Mouse (Mus musculus) intestine, embryonic 15.5 days (tissue): Measurements from ENCODE around the gene Runx2. TPM values are rescaled to one million over a fixed set of nuclear protein-coding genes. Genes with fewer than 3 reads are reported as not detected.

Experiments
- ATAC-seq: fragments of 200-750 bp; cut with Nextera tagmentation; 2 replicates; pipeline ENCODE4 v1.8.0; 2017; ENCODE audit warnings: moderate TSS enrichment, moderate library complexity
- H3K27ac ChIP-seq: fragments of 300-500 bp; sonication (generic); 2 replicates; pipeline ENCODE4 v1.5.1; 2015; ENCODE audit warnings: mild to moderate bottlenecking, inconsistent platforms
- H3K27me3 ChIP-seq: fragments of 300-500 bp; sonication (generic); replicated peaks from 2 replicates; pipeline ENCODE4 v1.6.1; 2015; ENCODE audit warnings: inconsistent platforms
- H3K36me3 ChIP-seq: fragments of 300-500 bp; sonication (generic); 2 replicates; pipeline ENCODE4 v1.6.1; 2015; ENCODE audit warnings: inconsistent platforms
- H3K4me1 ChIP-seq: fragments of 300-500 bp; sonication (generic); replicated peaks from 2 replicates; pipeline ENCODE4 v1.6.1; 2015; ENCODE audit warnings: inconsistent platforms
- H3K4me2 ChIP-seq: fragments of 300-500 bp; sonication (generic); replicated peaks from 2 replicates; pipeline ENCODE4 v1.6.1; 2015; ENCODE audit warnings: mild to moderate bottlenecking, inconsistent platforms
- H3K4me3 ChIP-seq: fragments of 300-500 bp; sonication (generic); replicated peaks from 2 replicates; pipeline ENCODE4 v1.5.1; 2015; ENCODE audit warnings: inconsistent platforms
- H3K9ac ChIP-seq: fragments of 300-500 bp; sonication (generic); 2 replicates; pipeline ENCODE4 v1.6.1; 2015; ENCODE audit warnings: inconsistent platforms
- H3K9me3 ChIP-seq: fragments of 300-500 bp; sonication (generic); 2 replicates; pipeline ENCODE4 v1.6.1; 2016; ENCODE audit warnings: inconsistent platforms
- WGBS: fragments of 180-500 bp; shearing (Covaris S2); methylation state at CpG from one replicate; pipeline ENCODE4 v1.1.7; 2015; 5-methylcytosine and 5-hydroxymethylcytosine counted together
- polyA plus RNA-seq: library from polyadenylated mRNA; unstranded; fragments of >200 nt; fragmentation: Nextera tagmentation; extraction: Ambion mirVana; gene quantifications from 2 replicates; pipeline ENCODE4 v1.2.1, GENCODE M21; 2015

The Runx2 gene
- polyA plus RNA-seq, 1 experiment from 2014 or later, result 1.2 TPM

DNA sequence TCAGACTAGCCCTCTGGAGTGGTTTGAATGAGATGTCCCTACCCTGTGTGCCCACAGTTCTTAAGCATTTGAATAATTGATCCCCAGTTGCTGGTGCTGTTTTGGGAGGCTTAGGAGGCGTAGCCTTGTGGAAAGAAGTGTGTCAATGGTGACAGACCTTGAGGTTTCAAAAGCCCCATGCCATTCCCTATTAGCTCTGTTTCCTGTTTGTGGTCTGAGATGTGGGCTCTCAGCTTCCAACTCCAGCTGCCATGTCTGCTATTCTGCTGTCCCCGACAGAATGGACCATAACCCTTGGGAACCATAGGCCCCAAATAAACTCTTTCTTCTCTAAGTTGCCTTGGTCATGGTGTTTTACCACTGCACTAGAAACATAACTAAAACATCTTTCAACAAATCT, 194.1 kb downstream of the Runx2 start:
- Histone ChIP-seq H3K9me3 (no peaks in the 10 kb centered on the region), H3K4me1 (no peaks in the 10 kb centered on the region), H3K27me3 (no peaks in the 10 kb centered on the region), H3K4me3 (no peak overlapping the region), H3K27ac (no peak overlapping the region), H3K4me2 (no peak overlapping the region), H3K9ac (no peak overlapping the region), H3K36me3 (no peaks in the 10 kb centered on the region)
- WGBS, result 87% methylated on average over 2 of the region's 2 CpGs
- ATAC-seq, result no peak

DNA sequence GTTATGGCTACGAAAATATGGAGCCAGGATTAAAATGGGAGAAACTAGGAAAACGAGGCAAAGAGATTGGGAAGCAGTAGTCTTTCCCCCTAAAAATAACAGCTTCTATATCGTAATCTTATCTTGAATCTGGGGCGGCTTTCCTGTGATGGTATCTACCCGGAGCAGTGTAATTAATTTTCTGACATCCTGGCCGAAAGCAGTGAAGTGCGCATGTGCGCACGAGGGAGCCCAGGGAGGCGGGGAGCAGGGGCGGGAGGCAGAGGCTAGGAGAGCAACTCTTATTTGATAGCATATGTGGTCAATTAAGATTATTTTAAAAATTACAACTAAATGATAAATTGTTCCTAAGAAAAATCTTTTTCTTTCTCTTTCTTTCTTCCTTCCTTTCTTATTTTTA, 195.9 kb downstream of the Runx2 start:
- Histone ChIP-seq H3K4me3 (no peak overlapping the region), H3K9ac (no peak overlapping the region), H3K36me3 (no peaks in the 10 kb centered on the region), H3K9me3 (no peaks in the 10 kb centered on the region), H3K27me3 (no peaks in the 10 kb centered on the region), H3K4me2 (0 out of 2 replicates have a peak overlapping the region, but pooled peaks have one; percentile 14), H3K27ac (no peak overlapping the region), H3K4me1 (no peaks in the 10 kb centered on the region)
- 40% methylated on average over 11 of the region's 11 CpGs for WGBS
- no peak for ATAC-seq

DNA sequence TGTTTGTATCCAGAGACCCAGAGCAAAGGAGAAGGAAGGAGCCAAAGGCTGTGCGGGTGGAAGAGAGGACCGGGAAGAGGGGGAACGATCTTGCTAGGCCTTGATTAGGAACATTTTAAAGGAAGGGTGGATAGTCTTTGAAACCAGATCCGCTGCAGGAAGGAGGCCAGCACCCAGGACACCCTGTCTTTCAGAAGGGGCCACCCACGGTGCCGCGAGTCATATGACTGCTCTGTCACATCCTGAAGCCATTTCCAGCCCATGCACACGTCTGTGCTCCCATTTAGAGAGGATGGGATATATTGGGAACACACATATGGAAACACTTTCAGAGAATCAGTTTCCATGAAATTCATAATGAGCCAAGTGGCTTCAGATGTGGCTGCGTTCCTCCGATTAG, 196.4 kb downstream of the Runx2 start:
- Histone ChIP-seq H3K27ac (peak overlapping the region; percentile 51), H3K9ac (no peak overlapping the region), H3K4me1 (no peaks in the 10 kb centered on the region), H3K36me3 (no peaks in the 10 kb centered on the region), H3K27me3 (no peaks in the 10 kb centered on the region), H3K4me2 (no peak overlapping the region), H3K4me3 (no peak overlapping the region), H3K9me3 (no peaks in the 10 kb centered on the region)
- 46% methylated on average over 10 of the region's 10 CpGs for WGBS
- no peak for ATAC-seq

DNA sequence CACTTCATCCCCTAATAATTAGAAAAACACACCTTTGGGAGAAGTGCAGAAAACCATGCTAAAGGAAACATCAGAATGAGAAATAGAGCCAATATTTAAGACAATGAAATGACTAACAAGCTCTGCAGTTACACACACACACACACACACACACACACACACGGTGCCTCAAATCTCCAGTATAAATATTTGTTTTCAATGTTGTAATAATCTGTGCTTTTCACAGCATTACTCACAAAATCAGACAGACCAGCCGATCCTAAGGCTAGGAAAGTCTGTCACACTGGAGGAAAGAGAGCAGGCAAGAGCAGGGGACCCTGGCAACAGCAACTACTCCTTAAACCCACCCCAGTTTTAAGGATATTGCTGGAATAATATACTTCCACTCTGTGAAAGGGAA, 196.9 kb downstream of the Runx2 start:
- Histone ChIP-seq H3K4me2 (no peak overlapping the region), H3K4me1 (no peaks in the 10 kb centered on the region), H3K9ac (no peak overlapping the region), H3K36me3 (no peaks in the 10 kb centered on the region), H3K4me3 (no peak overlapping the region), H3K27me3 (no peaks in the 10 kb centered on the region), H3K9me3 (no peaks in the 10 kb centered on the region), H3K27ac (peak overlapping the region; percentile 51)
- WGBS, result 35% methylated on average over 2 of the region's 2 CpGs
- no peak for ATAC-seq

DNA sequence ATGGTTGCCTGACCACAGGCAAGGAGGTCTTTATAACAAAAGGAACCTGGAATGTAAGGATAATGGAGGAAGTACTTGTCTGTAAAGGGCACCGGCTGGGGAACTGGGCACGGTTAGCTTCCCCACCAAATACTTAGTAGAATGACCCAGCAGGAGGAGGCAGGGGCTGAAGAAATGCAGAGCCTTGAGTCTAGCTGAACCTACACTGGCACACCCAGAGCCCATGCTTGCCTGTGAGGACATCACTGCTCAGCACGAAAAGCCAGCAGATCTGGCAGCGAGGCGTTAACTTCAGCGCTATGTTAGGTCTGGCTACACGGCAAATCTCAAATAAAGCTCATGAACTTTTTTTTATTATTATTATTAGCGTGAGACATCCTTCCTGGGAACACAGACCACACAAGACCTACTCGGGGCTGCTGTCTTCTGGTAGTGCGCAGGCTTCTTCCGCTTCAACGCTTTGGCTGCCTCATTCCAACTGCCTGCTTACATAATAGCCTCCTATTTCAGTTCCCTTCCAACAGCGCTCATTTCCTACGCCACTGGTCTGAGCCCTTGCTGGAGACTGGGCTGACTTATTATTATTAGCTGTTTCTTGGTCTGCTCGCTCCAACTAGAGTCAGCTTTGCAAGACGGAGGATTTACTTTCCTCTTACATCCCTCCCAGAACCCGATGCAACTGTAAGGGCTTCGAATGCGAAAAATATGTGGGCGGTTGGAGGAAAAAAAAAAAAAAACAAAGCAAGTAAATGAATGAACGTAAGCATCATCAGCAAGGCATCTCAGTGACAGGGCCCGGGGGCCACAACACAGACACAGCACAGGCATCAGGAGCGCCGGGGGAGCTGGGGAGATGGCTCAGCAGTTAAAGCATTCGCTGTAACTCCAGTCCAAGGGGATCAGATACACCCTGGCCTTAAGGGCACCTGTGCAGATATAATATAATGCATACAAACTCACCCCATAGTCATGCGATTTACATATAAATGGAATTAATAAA, 200.6 kb downstream of the Runx2 start:
- no peak overlapping the region for H3K27ac ChIP-seq

DNA sequence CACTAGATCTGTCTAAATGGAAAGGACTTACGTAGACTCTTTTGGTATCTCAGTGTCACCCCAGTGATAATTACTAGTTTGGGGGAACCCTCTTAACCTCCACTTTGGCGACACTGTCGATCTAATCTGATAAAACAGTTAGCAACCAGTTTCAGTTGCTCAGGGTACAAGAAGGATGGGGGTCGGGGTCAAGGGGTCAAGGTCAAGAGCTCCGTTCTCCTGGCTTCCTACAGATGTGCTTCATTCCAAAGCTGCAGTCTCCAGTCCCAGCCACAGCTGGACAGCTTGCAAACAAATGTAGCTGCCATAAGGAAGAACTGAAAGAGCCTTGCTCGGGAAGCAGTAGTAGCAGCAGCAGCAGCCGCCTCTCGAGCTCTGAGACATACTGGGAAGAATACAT, 202.0 kb downstream of the Runx2 start:
- Histone ChIP-seq H3K4me2 (no peak overlapping the region), H3K4me1 (no peaks in the 10 kb centered on the region), H3K4me3 (no peak overlapping the region), H3K9ac (no peak overlapping the region), H3K36me3 (no peaks in the 10 kb centered on the region), H3K9me3 (no peaks in the 10 kb centered on the region), H3K27ac (no peak overlapping the region), H3K27me3 (no peaks in the 10 kb centered on the region)
- ATAC-seq, result no peak
- 47% methylated on average over 8 of the region's 8 CpGs for WGBS

More for the DNA sequence above, 200.6 kb downstream of the Runx2 start:
- no peak overlapping the region for H3K4me2 ChIP-seq
- no peaks in the 10 kb centered on the region for H3K9me3 ChIP-seq
- no peaks in the 10 kb centered on the region for H3K4me1 ChIP-seq
- H3K4me3 ChIP-seq, result no peak overlapping the region
- no peaks in the 10 kb centered on the region for H3K36me3 ChIP-seq
- no peak for ATAC-seq
- H3K9ac ChIP-seq, result no peak overlapping the region
- no peaks in the 10 kb centered on the region for H3K27me3 ChIP-seq
- 65% methylated on average over 26 of the region's 26 CpGs for WGBS

DNA sequence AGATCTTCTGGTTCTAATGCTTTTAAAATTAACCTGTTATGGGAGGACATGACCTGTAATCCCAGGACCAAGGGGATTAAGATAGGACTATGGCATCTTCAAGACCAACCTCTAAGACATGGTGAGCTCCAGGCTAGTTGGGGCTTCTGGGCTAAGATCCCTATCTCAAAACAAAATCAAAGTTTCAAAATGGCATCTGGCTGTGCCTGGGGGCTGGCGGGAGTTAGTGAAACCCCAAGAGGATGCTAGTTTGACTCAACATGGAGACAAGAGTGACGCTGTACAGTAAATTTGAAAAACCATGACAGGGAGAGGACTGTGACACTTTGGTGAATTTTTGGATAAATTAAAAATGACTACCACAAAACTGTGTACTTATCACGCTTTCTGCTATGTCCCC, 202.6 kb downstream of the Runx2 start:
- no peak overlapping the region for H3K27ac ChIP-seq
- H3K9ac ChIP-seq, result no peak overlapping the region
- no peak overlapping the region for H3K4me2 ChIP-seq
- no peak overlapping the region for H3K4me3 ChIP-seq
- H3K27me3 ChIP-seq, result no peaks in the 10 kb centered on the region
- H3K36me3 ChIP-seq, result no peaks in the 10 kb centered on the region
- H3K4me1 ChIP-seq, result no peaks in the 10 kb centered on the region
- ATAC-seq, result no peak
- 94% methylated on average over 3 of the region's 3 CpGs for WGBS
- H3K9me3 ChIP-seq, result no peaks in the 10 kb centered on the region

DNA sequence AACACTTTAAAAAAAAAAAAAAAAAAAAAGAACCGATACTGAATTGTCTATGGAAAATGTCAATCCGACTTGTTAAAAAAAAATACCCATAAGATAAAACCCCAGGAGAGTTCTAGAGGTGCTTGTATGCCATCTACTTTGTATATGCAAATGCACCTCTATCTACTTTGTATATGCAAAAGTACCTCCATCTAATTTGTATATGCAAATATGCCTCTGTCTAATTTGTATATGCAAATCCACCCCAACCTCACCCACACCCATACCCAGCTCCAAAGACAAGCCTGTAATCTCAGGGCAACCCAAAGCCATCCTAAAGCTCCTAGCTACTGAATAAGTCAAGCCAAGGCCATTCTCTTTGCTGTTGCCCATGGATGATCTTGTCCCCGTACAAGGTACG, 203.1 kb downstream of the Runx2 start:
- Histone ChIP-seq H3K36me3 (no peaks in the 10 kb centered on the region), H3K4me2 (no peak overlapping the region), H3K4me1 (no peaks in the 10 kb centered on the region), H3K4me3 (no peak overlapping the region), H3K9me3 (no peaks in the 10 kb centered on the region), H3K27me3 (no peaks in the 10 kb centered on the region), H3K9ac (no peak overlapping the region), H3K27ac (no peak overlapping the region)
- no peak for ATAC-seq
- WGBS, result 90% methylated on average over 4 of the region's 4 CpGs

DNA sequence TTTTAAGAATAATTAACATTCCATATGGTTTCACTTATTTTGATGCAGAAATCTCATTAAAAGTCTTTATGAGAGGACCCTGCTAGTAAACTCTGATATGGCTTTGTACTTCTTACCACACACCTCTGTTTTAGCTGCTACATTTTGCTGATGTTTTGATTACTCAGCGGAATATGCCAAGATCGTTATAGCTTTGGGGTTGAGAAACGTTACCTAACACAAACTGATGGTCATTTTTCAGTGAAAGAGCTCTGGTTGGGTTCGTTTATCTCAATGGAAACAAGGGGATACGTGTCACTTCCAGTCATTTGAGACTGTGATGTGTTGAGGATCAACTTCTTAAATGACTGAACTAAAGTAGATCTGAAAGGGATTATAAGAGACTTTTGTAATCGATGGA, 203.8 kb downstream of the Runx2 start:
- H3K4me3 ChIP-seq, result no peak overlapping the region
- no peaks in the 10 kb centered on the region for H3K9me3 ChIP-seq
- H3K9ac ChIP-seq, result no peak overlapping the region
- no peak overlapping the region for H3K27ac ChIP-seq
- no peaks in the 10 kb centered on the region for H3K36me3 ChIP-seq
- no peaks in the 10 kb centered on the region for H3K4me1 ChIP-seq
- 74% methylated on average over 6 of the region's 6 CpGs for WGBS
- H3K4me2 ChIP-seq, result no peak overlapping the region
- no peak for ATAC-seq
- no peaks in the 10 kb centered on the region for H3K27me3 ChIP-seq

DNA sequence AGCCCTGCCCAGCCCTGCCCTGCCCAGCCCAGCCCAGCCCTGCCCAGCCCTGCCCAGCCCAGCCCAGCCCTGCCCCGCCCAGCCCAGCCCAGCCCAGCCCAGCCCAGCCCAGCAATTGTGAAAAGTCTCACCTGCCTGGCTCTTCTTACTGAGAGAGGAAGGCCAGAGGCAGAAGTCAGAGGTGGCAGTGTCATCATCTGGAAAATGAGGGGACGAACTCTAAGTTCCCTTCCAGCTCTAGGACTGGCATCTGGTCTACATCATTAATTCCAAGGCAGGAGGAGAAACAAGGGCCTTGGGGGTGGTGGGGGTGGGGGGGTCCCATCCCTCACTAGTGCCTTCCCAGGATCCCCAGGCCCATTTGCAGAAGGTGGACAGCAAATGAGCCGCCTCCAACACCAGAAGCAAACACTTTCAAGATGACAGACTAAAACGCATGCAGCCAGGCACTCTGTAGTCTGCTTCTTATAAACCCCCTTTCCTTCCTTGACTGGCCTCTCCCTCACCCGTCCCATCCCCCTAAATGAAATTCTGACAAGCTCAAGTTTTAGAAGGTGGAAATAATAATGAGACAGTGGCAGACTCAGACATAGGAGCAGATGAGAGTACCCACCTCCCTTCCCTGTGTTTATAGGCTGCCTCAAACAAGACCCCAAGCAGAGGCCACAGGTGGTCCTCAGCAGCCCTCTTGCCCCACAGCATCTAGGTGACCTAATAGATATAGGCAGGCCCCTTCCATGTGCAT, 204.5 kb downstream of the Runx2 start:
- H3K27ac ChIP-seq, result no peak overlapping the region
- whole genome bisulfite sequencing, result 59% methylated on average over 5 of the region's 5 CpGs
- H3K9me3 ChIP-seq, result no peaks in the 10 kb centered on the region
- no peak overlapping the region for H3K4me3 ChIP-seq
- H3K36me3 ChIP-seq, result no peaks in the 10 kb centered on the region
- H3K4me1 ChIP-seq, result no peaks in the 10 kb centered on the region
- no peaks in the 10 kb centered on the region for H3K27me3 ChIP-seq
- ATAC-seq, result no peak
- H3K4me2 ChIP-seq, result no peak overlapping the region
- no peak overlapping the region for H3K9ac ChIP-seq

DNA sequence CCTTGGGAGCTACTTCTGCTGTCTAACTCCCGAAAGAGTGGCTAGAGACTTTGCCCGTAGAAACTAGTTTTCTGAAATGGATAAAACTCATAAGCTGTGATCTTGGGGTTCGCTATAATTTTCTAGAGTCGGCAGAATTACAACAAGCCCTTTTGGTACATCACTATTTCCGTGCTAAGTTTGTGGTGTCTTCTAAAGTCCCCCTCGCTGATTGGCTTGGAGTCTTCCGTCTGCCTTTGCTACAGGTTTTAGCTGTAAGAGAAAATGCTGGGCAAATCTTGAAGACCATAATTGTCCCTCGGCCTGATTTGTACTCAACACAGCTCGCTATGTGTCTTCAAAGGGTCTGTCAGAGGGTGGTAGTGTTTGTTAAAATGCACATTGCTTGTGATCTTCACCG, 205.2 kb downstream of the Runx2 start:
- no peaks in the 10 kb centered on the region for H3K9me3 ChIP-seq
- no peak overlapping the region for H3K4me3 ChIP-seq
- no peaks in the 10 kb centered on the region for H3K27me3 ChIP-seq
- no peaks in the 10 kb centered on the region for H3K4me1 ChIP-seq
- no peak overlapping the region for H3K4me2 ChIP-seq
- no peaks in the 10 kb centered on the region for H3K36me3 ChIP-seq
- H3K27ac ChIP-seq, result no peak overlapping the region
- 78% methylated on average over 10 of the region's 10 CpGs for WGBS
- no peak overlapping the region for H3K9ac ChIP-seq
- ATAC-seq, result no peak

DNA sequence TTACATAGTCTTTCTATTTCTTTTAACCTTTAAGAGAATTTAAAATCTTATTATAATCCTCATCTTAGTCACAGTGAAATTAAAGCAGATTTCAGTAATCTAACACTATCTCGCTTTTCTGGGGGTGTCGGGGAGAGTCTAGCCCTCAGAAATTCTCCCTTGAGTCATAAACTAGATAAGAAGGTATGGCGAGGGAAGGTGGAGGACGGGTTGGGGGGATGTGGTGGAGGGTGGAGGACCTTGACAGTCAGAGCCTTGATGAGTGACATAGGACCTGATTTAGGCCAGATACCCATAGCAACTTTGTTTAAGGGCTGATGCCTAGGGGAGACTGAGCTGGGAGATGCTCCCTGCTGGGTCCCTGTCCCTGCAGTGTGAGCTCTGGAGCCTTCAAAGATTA, 205.7 kb downstream of the Runx2 start:
- no peak overlapping the region for H3K4me3 ChIP-seq
- no peak for ATAC-seq
- no peak overlapping the region for H3K9ac ChIP-seq
- H3K27ac ChIP-seq, result no peak overlapping the region
- no peak overlapping the region for H3K4me2 ChIP-seq
- H3K27me3 ChIP-seq, result no peaks in the 10 kb centered on the region
- H3K36me3 ChIP-seq, result no peaks in the 10 kb centered on the region
- H3K9me3 ChIP-seq, result no peaks in the 10 kb centered on the region
- no peaks in the 10 kb centered on the region for H3K4me1 ChIP-seq
- WGBS, result 61% methylated on average over 4 of the region's 4 CpGs
